Mouse (Mus musculus) liver, embryonic 13.5 days (tissue): ENCODE results near the gene Ino80d. TPM values are rescaled to one million over a fixed set of nuclear protein-coding genes. Genes with fewer than 3 reads are reported as not detected.

ENCODE experiments used
- ATAC-seq: fragments of 200-750 bp; cut with Nextera tagmentation; 2 replicates; pipeline ENCODE4 v1.8.0; 2017; ENCODE audit warnings: low read depth, mild to moderate bottlenecking, moderate number of reproducible peaks, moderate library complexity
- DNase-seq: peaks from one replicate; pipeline ENCODE4 v3.0.0; 2022
- H3K27ac ChIP-seq: fragments of 300-500 bp; sonication (generic); 2 replicates; pipeline ENCODE4 v1.5.1; 2015; ENCODE audit warnings: moderate library complexity, mild to moderate bottlenecking, inconsistent platforms
- H3K27me3 ChIP-seq: fragments of 300-500 bp; sonication (generic); 2 replicates; pipeline ENCODE4 v1.6.1; 2015; ENCODE audit warnings: mild to moderate bottlenecking, inconsistent platforms
- H3K36me3 ChIP-seq: fragments of 300-500 bp; sonication (generic); 2 replicates; pipeline ENCODE4 v1.6.1; 2015; ENCODE audit warnings: mild to moderate bottlenecking, inconsistent platforms
- H3K4me1 ChIP-seq: fragments of 300-500 bp; sonication (generic); replicated peaks from 2 replicates; pipeline ENCODE4 v1.6.1; 2015; ENCODE audit warnings: inconsistent platforms
- H3K4me2 ChIP-seq: fragments of 300-500 bp; sonication (generic); 2 replicates; pipeline ENCODE4 v1.6.1; 2015; ENCODE audit warnings: inconsistent platforms, mild to moderate bottlenecking, moderate library complexity
- H3K4me3 ChIP-seq: fragments of 300-500 bp; sonication (generic); replicated peaks from 2 replicates; pipeline ENCODE4 v1.5.1; 2015; ENCODE audit warnings: mild to moderate bottlenecking, inconsistent platforms
- H3K9ac ChIP-seq: fragments of 300-500 bp; sonication (generic); 2 replicates; pipeline ENCODE4 v1.6.1; 2015; ENCODE audit warnings: mild to moderate bottlenecking, inconsistent platforms
- H3K9me3 ChIP-seq: fragments of 300-500 bp; sonication (generic); replicated peaks from 2 replicates; pipeline ENCODE4 v1.6.1; 2016; ENCODE audit warnings: inconsistent platforms
- WGBS: fragments of 180-500 bp; shearing (Covaris S2); methylation state at CpG from one replicate; pipeline ENCODE4 v1.1.7; 2015; ENCODE audit not compliant: insufficient replicate concordance; 5-methylcytosine and 5-hydroxymethylcytosine counted together
- polyA plus RNA-seq: library from polyadenylated mRNA; unstranded; fragments of >200 nt; fragmentation: Nextera tagmentation; extraction: Ambion mirVana; gene quantifications from 2 replicates; pipeline ENCODE4 v1.2.1, GENCODE M21; 2015

Gene Ino80d
- polyA plus RNA-seq, 1 experiment from 2014 or later: 3.8 TPM

DNA sequence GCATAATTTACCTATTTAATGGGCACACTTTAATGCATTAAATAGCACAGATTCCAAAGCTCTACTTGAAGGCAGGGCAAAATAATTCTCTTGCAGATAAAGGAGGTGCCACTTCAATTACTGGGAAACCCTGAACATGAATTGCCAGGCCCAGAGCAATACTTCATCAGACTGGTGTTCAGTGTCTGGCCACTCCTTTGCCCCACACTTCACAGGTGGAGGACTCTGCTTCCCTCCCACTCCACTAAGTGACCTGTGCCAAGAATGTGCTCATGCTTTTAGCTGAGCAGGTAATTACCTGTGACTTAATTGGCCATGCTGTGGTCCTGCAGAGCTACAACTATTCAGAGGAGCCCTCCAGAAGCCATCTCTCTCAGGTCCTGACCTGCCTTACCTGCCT, 166.7 kb downstream of the Ino80d start:
- H3K27me3 ChIP-seq: no peaks in the 10 kb centered on the region
- H3K4me1 ChIP-seq: no peaks in the 10 kb centered on the region
- no peaks in the 10 kb centered on the region for H3K36me3 ChIP-seq
- H3K27ac ChIP-seq: no peak overlapping the region
- no peaks in the 10 kb centered on the region for H3K9me3 ChIP-seq
- ATAC-seq (no peak), DNase-seq (no peak)
- no peak overlapping the region for H3K4me3 ChIP-seq
- H3K4me2 ChIP-seq: no peak overlapping the region
- H3K9ac ChIP-seq: no peak overlapping the region

DNA sequence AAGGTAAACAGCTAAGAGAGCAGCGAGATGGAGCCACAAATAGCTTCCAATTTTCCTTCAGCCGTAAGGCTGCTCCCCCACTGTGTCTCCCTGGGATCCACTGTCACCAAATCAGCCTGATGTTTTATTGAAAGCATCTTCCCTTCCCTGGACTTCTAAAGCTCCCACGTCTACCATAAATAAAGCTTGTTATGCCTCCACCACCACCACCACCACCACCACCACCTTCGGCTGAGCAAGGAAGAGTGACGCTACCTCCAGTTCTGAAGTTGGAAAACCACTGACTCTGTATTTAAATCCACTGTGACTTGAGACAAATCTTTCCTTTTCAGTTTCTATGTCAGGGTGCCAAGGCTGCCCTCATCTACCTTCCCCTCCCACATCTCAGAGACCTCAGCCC, 167.5 kb downstream of the Ino80d start:
- H3K9ac ChIP-seq: no peak overlapping the region
- H3K9me3 ChIP-seq: no peaks in the 10 kb centered on the region
- DNase-seq (no peak), ATAC-seq (no peak)
- no peak overlapping the region for H3K4me3 ChIP-seq
- no peaks in the 10 kb centered on the region for H3K27me3 ChIP-seq
- no peak overlapping the region for H3K4me2 ChIP-seq
- H3K4me1 ChIP-seq: no peaks in the 10 kb centered on the region
- no peak overlapping the region for H3K27ac ChIP-seq
- WGBS: 69% methylated on average over 5 of the region's 5 CpGs
- H3K36me3 ChIP-seq: no peaks in the 10 kb centered on the region

DNA sequence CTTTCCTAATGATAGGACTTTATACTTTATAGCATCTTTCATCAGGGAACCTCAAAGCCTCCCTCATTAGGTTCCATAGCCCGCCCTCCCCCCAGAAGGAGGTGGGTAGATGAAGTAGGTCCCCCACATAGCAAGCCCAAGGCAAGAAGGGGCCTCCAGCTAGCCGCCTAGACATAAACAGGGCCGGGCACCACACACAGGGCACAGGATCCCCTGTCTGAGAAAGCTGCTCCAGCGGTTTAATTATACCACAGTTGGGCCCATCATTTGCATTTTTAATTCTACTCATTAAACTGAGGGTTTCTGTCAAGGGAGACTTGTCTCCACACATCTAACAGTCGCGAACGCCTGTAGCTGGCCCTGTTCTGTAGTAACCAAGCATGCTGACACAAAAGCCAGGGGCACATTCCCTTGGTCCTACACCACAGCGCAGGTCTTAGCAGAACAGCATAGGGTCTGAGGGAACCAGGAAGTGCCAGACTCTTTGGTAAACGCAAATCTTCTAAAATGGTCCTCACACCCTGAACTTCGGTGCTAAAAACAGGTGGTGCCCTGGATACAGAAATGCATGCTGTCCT, 179.6 kb downstream of the Ino80d start:
- Histone ChIP-seq H3K9ac (no peak overlapping the region), H3K27me3 (no peaks in the 10 kb centered on the region), H3K9me3 (no peaks in the 10 kb centered on the region), H3K4me1 (no peaks in the 10 kb centered on the region), H3K4me3 (no peak overlapping the region), H3K36me3 (no peaks in the 10 kb centered on the region), H3K4me2 (no peak overlapping the region), H3K27ac (no peak overlapping the region)
- WGBS: 68% methylated on average over 10 of the region's 10 CpGs
- DNase-seq: no peak
- no peak for ATAC-seq

DNA sequence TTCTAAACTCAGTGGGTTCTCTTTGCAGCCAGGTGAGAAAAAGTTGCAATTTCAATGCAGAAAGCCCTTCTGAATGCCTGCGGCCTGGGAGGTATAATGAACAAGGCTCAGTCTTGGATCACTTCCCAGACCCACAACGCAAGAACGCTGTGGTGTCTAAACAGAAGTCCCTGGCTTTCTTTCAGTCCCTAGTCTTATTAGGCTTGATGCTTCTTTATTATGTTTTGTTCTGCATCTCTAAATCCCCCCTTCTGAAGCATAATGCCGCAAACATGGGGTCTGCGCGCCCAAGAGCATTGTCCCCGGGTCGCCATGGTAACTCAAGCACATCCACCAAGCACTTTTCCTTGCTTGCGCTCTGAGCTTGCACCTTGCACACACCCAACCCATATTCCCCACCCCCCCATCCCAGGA, 180.4 kb downstream of the Ino80d start:
- no peaks in the 10 kb centered on the region for H3K27me3 ChIP-seq
- DNase-seq (no peak), ATAC-seq (no peak)
- H3K9ac ChIP-seq: no peak overlapping the region
- 70% methylated on average over 9 of the region's 9 CpGs for WGBS
- no peak overlapping the region for H3K4me3 ChIP-seq
- no peaks in the 10 kb centered on the region for H3K4me1 ChIP-seq
- no peak overlapping the region for H3K4me2 ChIP-seq
- no peaks in the 10 kb centered on the region for H3K36me3 ChIP-seq
- no peak overlapping the region for H3K27ac ChIP-seq
- H3K9me3 ChIP-seq: no peaks in the 10 kb centered on the region

DNA sequence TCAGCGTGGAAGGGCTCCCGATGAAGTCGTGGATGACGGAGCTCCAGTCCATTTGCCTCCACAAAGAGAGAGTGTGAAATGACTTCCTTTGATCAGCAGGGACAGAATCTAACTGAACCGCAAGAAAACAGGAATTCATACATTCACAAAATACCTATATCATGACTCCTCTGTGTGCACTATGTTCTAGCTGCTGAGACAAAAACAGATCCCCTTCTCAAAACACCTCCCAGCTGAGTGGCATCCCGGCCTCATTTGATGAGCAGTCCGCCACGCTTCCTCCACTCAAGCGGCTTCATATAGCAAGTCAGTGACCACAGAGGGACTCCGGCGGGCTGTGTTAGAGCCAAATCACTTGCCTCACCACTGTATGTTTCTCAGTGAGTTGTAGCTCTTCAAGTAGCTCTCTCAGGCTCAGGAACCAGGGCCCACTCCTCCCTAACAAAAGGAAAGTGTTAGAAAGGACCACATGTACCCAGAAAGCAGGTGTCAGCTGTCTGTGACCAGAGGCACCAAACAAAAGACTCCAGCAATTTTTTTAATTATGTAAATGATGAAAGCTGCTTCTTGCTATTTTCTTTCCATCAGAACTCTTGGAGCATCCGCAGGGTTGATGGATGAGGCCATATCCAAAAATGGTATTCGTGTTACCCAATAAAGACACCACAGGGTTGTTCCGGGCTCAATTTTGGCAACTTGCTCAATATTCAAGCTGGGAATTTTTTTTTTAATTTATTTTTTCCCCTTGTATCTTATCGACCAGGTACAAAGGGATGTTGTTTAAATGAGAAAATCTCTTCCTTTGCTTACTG, 181.0 kb downstream of the Ino80d start:
- Histone ChIP-seq H3K4me2 (no peak overlapping the region), H3K9me3 (no peaks in the 10 kb centered on the region), H3K27ac (no peak overlapping the region), H3K4me3 (no peak overlapping the region), H3K36me3 (no peaks in the 10 kb centered on the region), H3K4me1 (no peaks in the 10 kb centered on the region), H3K9ac (no peak overlapping the region), H3K27me3 (no peaks in the 10 kb centered on the region)
- DNase-seq: no peak
- WGBS: 71% methylated on average over 15 of the region's 15 CpGs
- no peak for ATAC-seq

DNA sequence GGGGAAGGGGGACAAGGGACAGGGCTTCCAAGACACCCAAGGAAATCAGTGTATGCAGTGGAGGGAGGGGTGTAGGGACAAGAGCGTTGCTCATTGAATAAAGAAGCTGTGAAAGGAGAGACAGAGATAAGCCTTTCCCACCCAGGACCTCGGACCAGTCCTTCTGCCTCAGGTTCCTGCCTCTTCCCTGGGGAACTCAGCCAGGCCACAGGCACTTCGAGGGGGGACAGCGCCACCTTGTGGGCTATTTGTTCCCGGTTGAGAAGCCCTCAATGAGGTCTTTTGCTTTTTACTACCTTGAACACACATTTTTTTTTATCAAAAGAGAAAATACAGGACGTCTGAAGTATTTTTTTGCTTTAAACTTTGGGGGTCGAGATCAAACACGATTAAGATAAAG, 185.0 kb downstream of the Ino80d start:
- Histone ChIP-seq H3K36me3 (no peaks in the 10 kb centered on the region), H3K9ac (no peak overlapping the region), H3K27me3 (no peaks in the 10 kb centered on the region), H3K4me2 (no peak overlapping the region), H3K4me3 (no peak overlapping the region), H3K4me1 (no peaks in the 10 kb centered on the region), H3K9me3 (no peaks in the 10 kb centered on the region), H3K27ac (no peak overlapping the region)
- WGBS: 3% methylated on average over 8 of the region's 8 CpGs
- ATAC-seq (no peak), DNase-seq (peak; percentile 17)

DNA sequence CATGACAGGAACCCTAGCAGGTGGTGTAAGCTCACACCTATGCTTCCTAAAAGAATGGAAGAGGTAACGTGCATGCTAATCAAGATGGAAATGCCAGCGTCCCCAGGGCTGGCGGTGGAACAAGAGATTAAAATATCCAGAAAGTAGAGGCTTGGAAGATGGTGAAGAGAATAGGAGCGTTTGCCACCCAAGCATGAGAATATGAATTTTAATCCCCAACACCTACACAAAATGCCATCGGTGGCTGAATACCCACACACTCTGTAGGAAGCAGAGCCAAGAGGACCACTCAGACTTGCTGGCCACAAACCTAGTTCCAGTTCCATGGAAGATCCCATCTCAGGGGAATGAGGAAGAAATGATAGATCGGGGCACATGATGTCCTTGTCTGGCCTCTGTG, 195.2 kb downstream of the Ino80d start:
- Histone ChIP-seq H3K4me3 (no peak overlapping the region), H3K36me3 (no peaks in the 10 kb centered on the region), H3K9ac (no peak overlapping the region), H3K4me2 (no peak overlapping the region), H3K9me3 (no peaks in the 10 kb centered on the region), H3K4me1 (no peaks in the 10 kb centered on the region), H3K27me3 (no peaks in the 10 kb centered on the region), H3K27ac (no peak overlapping the region)
- DNase-seq (no peak), ATAC-seq (no peak)
- WGBS: 71% methylated on average over 6 of the region's 6 CpGs

DNA sequence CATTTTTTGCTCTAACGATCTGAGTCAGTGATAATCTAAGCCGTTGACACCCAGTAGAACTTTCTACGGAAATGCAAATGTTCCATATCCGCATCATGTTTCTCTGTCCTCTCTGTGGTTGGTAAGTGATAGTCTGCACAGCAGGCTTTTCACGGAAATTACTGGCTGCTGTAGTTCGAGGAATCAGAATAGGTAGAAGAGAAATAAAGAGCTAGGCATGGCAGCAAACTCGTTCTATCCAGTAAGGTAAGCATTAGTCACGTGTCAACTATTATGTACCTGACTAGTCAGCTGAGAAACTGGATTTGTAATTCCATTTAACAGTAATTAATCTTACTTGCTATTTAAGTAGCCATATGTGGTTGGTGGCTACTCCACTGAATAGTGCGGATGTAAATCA, 197.9 kb downstream of the Ino80d start:
- Histone ChIP-seq H3K4me2 (no peak overlapping the region), H3K4me1 (no peaks in the 10 kb centered on the region), H3K9me3 (no peaks in the 10 kb centered on the region), H3K9ac (no peak overlapping the region), H3K27ac (no peak overlapping the region), H3K4me3 (no peak overlapping the region), H3K27me3 (no peaks in the 10 kb centered on the region), H3K36me3 (no peaks in the 10 kb centered on the region)
- ATAC-seq (no peak), DNase-seq (no peak)
- WGBS: 73% methylated on average over 9 of the region's 9 CpGs

DNA sequence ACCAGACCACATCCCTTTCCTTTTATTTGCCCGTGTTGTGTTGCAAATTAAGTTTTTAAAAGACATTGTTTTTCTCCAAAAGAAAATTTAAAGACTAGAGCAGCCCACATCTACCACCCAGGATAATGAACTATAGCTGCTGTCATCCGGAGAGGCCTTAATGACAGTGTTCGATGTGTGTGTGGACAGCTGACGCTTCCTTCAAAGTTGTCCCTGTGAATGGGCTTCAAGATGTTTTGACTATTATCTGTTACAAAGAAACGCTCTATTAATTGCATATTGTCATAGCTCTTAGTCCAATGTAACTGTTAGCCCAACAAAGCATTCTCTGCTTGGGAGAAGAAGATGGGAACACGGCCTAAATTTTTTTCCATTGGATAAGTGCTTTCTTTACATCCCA, 200.0 kb downstream of the Ino80d start:
- H3K4me2 ChIP-seq: no peak overlapping the region
- WGBS: 71% methylated on average over 6 of the region's 6 CpGs
- H3K27ac ChIP-seq: no peak overlapping the region
- H3K9ac ChIP-seq: no peak overlapping the region
- no peak for ATAC-seq
- H3K9me3 ChIP-seq: no peaks in the 10 kb centered on the region
- no peak for DNase-seq
- H3K36me3 ChIP-seq: no peaks in the 10 kb centered on the region
- no peaks in the 10 kb centered on the region for H3K27me3 ChIP-seq
- H3K4me1 ChIP-seq: 0 out of 2 replicates have a peak, but pooled peaks cover 6% of the 10 kb centered on the region
- H3K4me3 ChIP-seq: no peak overlapping the region

DNA sequence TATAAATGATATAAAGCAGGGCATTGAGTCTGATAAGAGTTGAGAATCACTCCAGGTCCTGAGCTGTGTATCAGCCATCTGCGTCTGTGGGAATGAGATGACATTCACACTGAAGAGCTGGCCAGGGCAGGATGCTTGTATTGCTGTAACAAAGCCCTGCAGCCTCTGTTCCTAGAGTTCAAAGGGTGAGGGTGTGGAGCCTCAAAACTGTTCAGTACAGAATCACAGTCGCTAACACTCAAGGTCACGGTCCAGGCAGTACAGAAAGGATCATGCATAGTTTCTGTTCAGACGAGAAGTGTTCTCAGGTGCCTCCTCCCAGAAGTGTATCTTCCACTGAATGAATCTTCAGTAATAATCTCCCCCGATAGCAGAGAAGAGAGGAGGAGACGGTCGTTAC, 203.0 kb downstream of the Ino80d start:
- no peaks in the 10 kb centered on the region for H3K36me3 ChIP-seq
- 54% methylated on average over 7 of the region's 7 CpGs for WGBS
- ATAC-seq: no peak
- H3K4me2 ChIP-seq: no peak overlapping the region
- no peak overlapping the region for H3K27ac ChIP-seq
- H3K4me3 ChIP-seq: no peak overlapping the region
- no peaks in the 10 kb centered on the region for H3K27me3 ChIP-seq
- no peak overlapping the region for H3K9ac ChIP-seq
- no peaks in the 10 kb centered on the region for H3K9me3 ChIP-seq
- 0 out of 2 replicates have a peak, but pooled peaks cover 6% of the 10 kb centered on the region for H3K4me1 ChIP-seq
- no peak for DNase-seq

DNA sequence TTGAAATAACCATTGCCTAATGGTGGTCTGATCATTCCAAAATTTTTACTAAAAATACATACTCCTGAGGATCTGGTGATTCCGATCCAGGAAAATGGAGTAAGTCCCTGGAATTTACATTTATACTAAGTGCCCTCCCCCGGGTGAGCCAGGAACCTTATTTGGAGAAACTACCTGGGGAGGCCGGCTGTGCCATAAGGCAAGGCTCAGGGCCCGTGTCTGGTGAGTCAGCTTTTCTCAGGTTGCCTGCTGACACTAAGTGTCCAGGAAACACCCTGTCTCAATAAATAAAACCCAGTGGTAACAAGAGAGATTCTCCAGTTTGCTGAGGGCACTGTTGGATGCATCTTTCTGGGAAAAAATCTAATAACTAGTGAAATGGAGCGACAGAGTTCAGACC, 205.3 kb downstream of the Ino80d start:
- Histone ChIP-seq H3K9ac (no peak overlapping the region), H3K27me3 (no peaks in the 10 kb centered on the region), H3K4me1 (0 out of 2 replicates have a peak, but pooled peaks cover 6% of the 10 kb centered on the region), H3K4me3 (no peak overlapping the region), H3K4me2 (no peak overlapping the region), H3K27ac (no peak overlapping the region), H3K9me3 (no peaks in the 10 kb centered on the region), H3K36me3 (no peaks in the 10 kb centered on the region)
- WGBS: 61% methylated on average over 5 of the region's 5 CpGs
- DNase-seq (no peak), ATAC-seq (no peak)

DNA sequence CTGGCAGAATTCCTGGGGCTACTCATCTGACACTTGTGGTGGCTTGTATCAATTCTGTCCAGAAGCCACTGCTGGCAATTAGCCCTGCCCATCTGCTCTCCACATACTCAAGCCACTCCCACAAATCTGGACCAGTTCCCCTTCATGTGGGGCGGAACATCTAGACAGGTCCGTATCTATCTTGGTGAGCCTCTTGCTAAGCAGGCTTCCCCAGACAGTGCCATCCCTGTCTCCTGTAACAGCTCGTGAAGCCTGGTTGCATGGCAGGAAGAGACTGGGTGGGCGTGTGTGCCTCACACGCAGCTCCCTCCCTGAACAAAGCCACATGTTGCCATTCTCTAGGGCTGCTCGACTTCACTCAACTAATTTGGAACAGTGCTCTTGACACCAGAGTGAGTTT, 206.0 kb downstream of the Ino80d start:
- 51% methylated on average over 6 of the region's 6 CpGs for WGBS
- H3K36me3 ChIP-seq: no peaks in the 10 kb centered on the region
- H3K27ac ChIP-seq: no peak overlapping the region
- ATAC-seq (no peak), DNase-seq (no peak)
- 0 out of 2 replicates have a peak, but pooled peaks cover 6% of the 10 kb centered on the region for H3K4me1 ChIP-seq
- no peak overlapping the region for H3K4me3 ChIP-seq
- no peak overlapping the region for H3K9ac ChIP-seq
- H3K9me3 ChIP-seq: no peaks in the 10 kb centered on the region
- no peak overlapping the region for H3K4me2 ChIP-seq
- no peaks in the 10 kb centered on the region for H3K27me3 ChIP-seq
